Mouse (Mus musculus) intestine, postnatal 0 days (tissue): Measurements from ENCODE around the gene Gpx6. TPM values are rescaled to one million over a fixed set of nuclear protein-coding genes. Genes with fewer than 3 reads are reported as not detected.

Experiments used
- ATAC-seq: fragments of 200-750 bp; cut with Nextera tagmentation; 2 replicates; pipeline ENCODE4 v1.8.0; 2017; ENCODE audit warnings: mild to moderate bottlenecking, moderate TSS enrichment, moderate library complexity
- H3K27ac ChIP-seq: fragments of 300-500 bp; sonication (generic); 2 replicates; pipeline ENCODE4 v1.5.1; 2014; ENCODE audit warnings: mild to moderate bottlenecking, low read depth, low read length, moderate library complexity
- H3K27me3 ChIP-seq: fragments of 300-500 bp; sonication (generic); replicated peaks from 2 replicates; pipeline ENCODE4 v1.6.1; 2014; ENCODE audit warnings: low read length, mixed read lengths; ENCODE audit not compliant: control insufficient read depth, insufficient read depth
- H3K36me3 ChIP-seq: fragments of 300-500 bp; sonication (generic); 2 replicates; pipeline ENCODE4 v1.6.1; 2014; ENCODE audit warnings: mild to moderate bottlenecking, moderate library complexity; ENCODE audit not compliant: control insufficient read depth, insufficient read depth
- H3K4me1 ChIP-seq: fragments of 300-500 bp; sonication (generic); replicated peaks from 2 replicates; pipeline ENCODE4 v1.6.1; 2014; ENCODE audit warnings: antibody characterized with exemption, low read length, mixed read lengths; ENCODE audit not compliant: control insufficient read depth, insufficient read depth
- H3K4me2 ChIP-seq: fragments of 300-500 bp; sonication (generic); replicated peaks from 2 replicates; pipeline ENCODE4 v1.6.1; 2014; ENCODE audit warnings: low read depth, mild to moderate bottlenecking, moderate library complexity
- H3K4me3 ChIP-seq: fragments of 300-500 bp; sonication (generic); 2 replicates; pipeline ENCODE4 v1.5.1; 2014; ENCODE audit warnings: low read depth, low read length
- H3K9ac ChIP-seq: fragments of 300-500 bp; sonication (generic); 2 replicates; pipeline ENCODE4 v1.6.1; 2014; ENCODE audit warnings: mild to moderate bottlenecking, low read depth, low read length
- H3K9me3 ChIP-seq: fragments of 300-500 bp; sonication (generic); 2 replicates; pipeline ENCODE4 v1.6.1; 2016; ENCODE audit warnings: mixed run types; ENCODE audit not compliant: control insufficient read depth
- CTCF ChIP-seq: sonication (generic); IDR thresholded peaks from 2 replicates; pipeline ENCODE4 v1.5.1; 2016; ENCODE audit warnings: low read depth, mild to moderate bottlenecking, control low read depth, antibody characterized with exemption, moderate library complexity
- WGBS: fragments of 180-500 bp; shearing (Covaris S2); extraction: QIAGEN DNeasy Blood & Tissue Kit; methylation state at CpG from one replicate; pipeline ENCODE4 v1.1.7; 2014; 5-methylcytosine and 5-hydroxymethylcytosine counted together
- polyA plus RNA-seq: library from polyadenylated mRNA; unstranded; fragments of >200 nt; fragmentation: Nextera tagmentation; extraction: Ambion mirVana; gene quantifications from 2 replicates; pipeline ENCODE4 v1.2.1, GENCODE M21; 2015

Gene Gpx6
- polyA plus RNA-seq, 1 experiment from 2014 or later = not detected

DNA sequence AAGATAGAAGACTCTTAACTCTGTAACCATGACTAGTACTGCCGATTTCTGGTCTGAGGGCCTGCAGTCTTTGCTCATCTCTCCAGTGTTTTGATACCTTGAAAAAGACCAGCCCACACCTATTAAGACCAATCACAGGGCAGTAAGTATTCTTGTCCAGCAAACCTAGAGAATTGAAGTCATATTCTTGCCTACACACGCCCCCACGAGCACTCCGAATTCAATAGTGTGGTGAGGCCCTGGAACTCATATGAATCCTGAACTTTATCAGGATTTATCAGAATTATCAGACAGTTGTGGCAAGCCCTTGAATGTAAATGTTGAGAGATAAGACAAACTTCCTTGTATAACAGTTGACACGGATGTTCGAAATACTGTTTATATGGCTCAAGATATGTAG, 19.3 kb upstream of the Gpx6 start, which contains the start of gene Gpx5:
TSS of gene Gpx5 (minus strand) at position 101 of the 400 bp plus-strand sequence.
- no peak for TF ChIP-seq CTCF
- H3K27me3 ChIP-seq = no peaks in the 10 kb centered on the region
- WGBS = 48% methylated on average over 6 of the region's 6 CpGs
- H3K9ac ChIP-seq = no peak within 1 kb of the TSS
- H3K4me2 ChIP-seq = no peak within 1 kb of the TSS
- no peaks in the 10 kb centered on the region for H3K4me1 ChIP-seq
- no peak within 1 kb of the TSS for H3K27ac ChIP-seq
- no peaks in the 10 kb centered on the region for H3K36me3 ChIP-seq
- H3K4me3 ChIP-seq = no peak within 1 kb of the TSS
- ATAC-seq = no peak
- no peaks in the 10 kb centered on the region for H3K9me3 ChIP-seq

DNA sequence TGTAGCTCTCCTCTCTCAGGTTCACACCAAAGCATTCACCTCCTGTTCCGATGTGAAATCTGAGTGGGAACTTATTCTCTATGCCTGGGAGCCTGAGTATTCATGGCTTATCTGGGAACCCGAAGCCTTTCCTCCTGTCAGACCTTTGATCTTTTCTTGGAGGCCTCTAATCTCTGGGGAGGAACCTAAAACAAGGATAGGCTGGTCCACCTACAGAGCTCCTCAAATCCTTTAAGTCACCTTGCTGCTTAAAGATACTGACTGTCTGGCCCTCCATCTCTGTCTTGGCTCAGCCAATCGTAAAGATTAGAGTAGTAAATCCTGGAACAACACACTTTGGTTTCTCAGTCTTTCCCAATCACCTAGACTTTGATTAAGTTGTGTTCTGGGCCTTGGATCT, 13.4 kb upstream of the Gpx6 start:
- no peak for ATAC-seq
- H3K27me3 ChIP-seq = no peaks in the 10 kb centered on the region
- H3K4me1 ChIP-seq = no peaks in the 10 kb centered on the region; the same call in 1 of the 2 replicates
- no peak overlapping the region for H3K9ac ChIP-seq
- no peak for TF ChIP-seq CTCF
- H3K27ac ChIP-seq = no peak overlapping the region
- no peak overlapping the region for H3K4me2 ChIP-seq
- H3K9me3 ChIP-seq = no peaks in the 10 kb centered on the region
- H3K36me3 ChIP-seq = no peaks in the 10 kb centered on the region
- WGBS = 24% methylated on average over 3 of the region's 3 CpGs
- no peak overlapping the region for H3K4me3 ChIP-seq

DNA sequence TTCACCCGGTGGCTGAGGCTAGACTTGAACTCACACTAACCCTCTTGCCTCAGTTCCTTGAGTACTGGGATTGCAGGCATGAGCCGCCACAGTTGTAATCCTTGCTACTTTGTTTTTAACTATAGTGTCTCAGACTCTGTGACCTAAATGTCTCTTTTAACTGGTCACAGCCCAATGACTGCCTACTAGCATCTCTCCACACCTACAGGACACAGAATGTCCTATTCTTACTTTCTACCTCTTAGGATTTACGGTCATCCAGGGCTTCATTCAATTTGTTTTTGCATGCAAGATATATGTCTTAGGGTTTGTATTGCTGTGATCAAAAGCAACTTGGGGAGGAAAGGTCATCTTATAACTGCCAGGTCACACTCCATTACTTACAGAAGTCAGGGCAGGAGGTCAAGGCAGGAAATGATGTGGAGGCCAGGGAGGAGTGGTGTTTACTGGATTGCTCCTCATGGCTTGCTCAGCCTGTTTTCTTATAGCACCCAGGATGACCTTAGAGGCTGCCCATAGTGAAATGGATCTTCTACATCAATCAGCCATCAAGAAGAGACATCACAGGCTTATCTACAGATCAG, 7.3 kb upstream of the Gpx6 start:
- no peak for TF ChIP-seq CTCF
- Histone ChIP-seq H3K4me1 (no peaks in the 10 kb centered on the region), H3K27me3 (no peaks in the 10 kb centered on the region), H3K9me3 (no peaks in the 10 kb centered on the region), H3K27ac (no peak overlapping the region), H3K36me3 (no peaks in the 10 kb centered on the region), H3K4me3 (no peak overlapping the region), H3K4me2 (no peak overlapping the region), H3K9ac (no peak overlapping the region)
- ATAC-seq = no peak
- 72% methylated on average over 3 of the region's 3 CpGs for WGBS

DNA sequence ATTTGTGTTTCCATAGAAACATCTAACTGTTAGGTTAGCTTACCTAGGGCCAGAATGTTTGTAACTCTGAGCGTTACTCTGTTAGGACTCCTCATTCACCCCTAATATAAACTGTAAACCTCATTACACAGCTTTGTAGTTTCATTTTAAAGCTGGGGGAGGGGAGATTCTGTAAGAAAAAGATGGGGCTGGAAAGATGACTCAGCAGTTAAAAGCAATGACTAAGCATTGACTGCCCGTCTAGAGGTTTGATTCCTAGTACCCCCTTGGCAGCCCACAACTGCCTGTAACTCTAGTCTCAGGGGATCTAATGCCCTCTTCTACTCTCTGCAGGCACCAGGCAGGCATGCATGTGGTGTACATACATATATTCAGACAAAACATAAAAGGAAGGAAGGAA, 2.1 kb upstream of the Gpx6 start:
- no peaks in the 10 kb centered on the region for H3K9me3 ChIP-seq
- no peak for ATAC-seq
- no peak for TF ChIP-seq CTCF
- H3K27ac ChIP-seq = no peak overlapping the region
- no peaks in the 10 kb centered on the region for H3K4me1 ChIP-seq
- H3K36me3 ChIP-seq = no peaks in the 10 kb centered on the region
- no peak overlapping the region for H3K9ac ChIP-seq
- H3K4me2 ChIP-seq = no peak overlapping the region
- no peaks in the 10 kb centered on the region for H3K27me3 ChIP-seq
- H3K4me3 ChIP-seq = no peak overlapping the region
- 50% methylated on average over 2 of the region's 2 CpGs for WGBS

DNA sequence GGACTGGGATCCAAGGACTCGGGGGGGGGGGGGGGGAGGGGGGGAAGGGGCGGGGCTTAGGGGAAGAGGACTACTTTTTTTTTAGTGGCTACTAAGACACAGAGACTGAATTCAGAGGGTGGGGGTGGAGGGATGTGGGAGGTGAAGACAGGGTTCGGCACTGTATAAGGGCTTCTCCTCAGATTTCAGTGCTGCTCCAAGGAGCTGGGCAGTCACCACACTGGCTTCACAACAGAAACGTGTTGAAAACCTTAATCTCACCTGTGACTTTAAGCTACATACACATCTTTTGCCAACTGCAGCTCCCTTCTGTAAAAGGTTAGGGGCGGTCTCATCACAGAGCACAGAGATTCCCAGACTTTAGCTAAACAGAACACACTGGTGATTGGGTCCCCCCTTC, 929 bp downstream of the Gpx6 start:
- no peak overlapping the region for H3K9ac ChIP-seq
- 62% methylated on average over 3 of the region's 5 CpGs for WGBS
- no peaks in the 10 kb centered on the region for H3K27me3 ChIP-seq
- no peaks in the 10 kb centered on the region for H3K4me1 ChIP-seq
- no peak for TF ChIP-seq CTCF
- no peak for ATAC-seq
- no peaks in the 10 kb centered on the region for H3K36me3 ChIP-seq
- no peak overlapping the region for H3K27ac ChIP-seq
- no peaks in the 10 kb centered on the region for H3K9me3 ChIP-seq
- no peak overlapping the region for H3K4me3 ChIP-seq
- no peak overlapping the region for H3K4me2 ChIP-seq

DNA sequence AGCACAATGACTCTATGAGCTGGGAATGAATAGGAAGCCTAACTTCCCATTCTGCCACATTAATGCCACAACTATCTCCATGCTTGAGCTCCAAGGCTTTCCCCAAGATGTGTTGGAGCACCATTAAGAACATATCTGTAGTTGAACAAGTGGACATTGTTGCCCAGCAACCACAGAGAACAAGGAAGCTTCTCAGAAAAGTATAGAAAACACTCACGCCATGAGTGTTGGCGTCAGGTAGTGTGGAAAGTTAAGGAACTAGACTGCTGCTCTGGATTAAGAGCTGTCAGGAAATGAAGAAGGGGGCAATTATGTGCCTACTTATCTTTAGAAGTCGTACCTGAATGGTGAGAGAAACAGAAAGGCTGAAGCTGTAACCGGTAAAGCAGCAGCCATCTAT, 2.0 kb downstream of the Gpx6 start:
- Histone ChIP-seq H3K4me2 (no peak overlapping the region), H3K4me1 (no peaks in the 10 kb centered on the region), H3K36me3 (no peaks in the 10 kb centered on the region), H3K27ac (no peak overlapping the region), H3K9me3 (no peaks in the 10 kb centered on the region), H3K4me3 (no peak overlapping the region), H3K27me3 (no peaks in the 10 kb centered on the region), H3K9ac (no peak overlapping the region)
- WGBS = 61% methylated on average over 4 of the region's 4 CpGs
- ATAC-seq = no peak
- TF ChIP-seq CTCF = no peak

DNA sequence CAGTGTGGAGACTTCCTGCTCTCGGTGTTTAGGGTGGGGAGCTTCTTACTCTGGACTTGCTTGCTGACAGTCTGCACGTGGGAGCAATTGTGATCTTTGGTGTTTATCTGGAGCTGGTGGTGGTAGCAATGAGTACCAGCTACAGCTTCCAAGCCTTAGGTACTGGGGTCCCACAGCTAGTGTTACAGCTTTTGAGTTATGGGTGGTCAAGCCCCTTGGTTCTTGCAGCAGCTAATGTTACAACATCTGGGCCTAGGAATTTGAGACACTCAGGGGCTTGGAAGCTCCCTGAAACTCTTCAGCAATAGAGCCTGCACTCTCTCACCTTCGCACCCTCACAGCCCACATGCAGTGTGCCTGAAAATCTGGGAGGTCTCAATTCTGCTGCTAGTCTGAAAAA, 8.3 kb downstream of the Gpx6 start:
- no peaks in the 10 kb centered on the region for H3K27me3 ChIP-seq
- H3K4me2 ChIP-seq = no peak overlapping the region
- 64% methylated on average over 3 of the region's 3 CpGs for WGBS
- H3K4me3 ChIP-seq = no peak overlapping the region
- H3K36me3 ChIP-seq = no peaks in the 10 kb centered on the region
- no peak for TF ChIP-seq CTCF
- no peak for ATAC-seq
- no peak overlapping the region for H3K27ac ChIP-seq
- no peaks in the 10 kb centered on the region for H3K4me1 ChIP-seq
- H3K9me3 ChIP-seq = no peaks in the 10 kb centered on the region
- no peak overlapping the region for H3K9ac ChIP-seq
